Mouse (Mus musculus): Measurements from ENCODE around the gene Nacc2. TPM values are rescaled to one million over a fixed set of nuclear protein-coding genes. Genes with fewer than 3 reads are reported as not detected.

The Nacc2 gene
- polyA plus RNA-seq, 1 experiment from 2014 or later, result 2.5 TPM

DNA sequence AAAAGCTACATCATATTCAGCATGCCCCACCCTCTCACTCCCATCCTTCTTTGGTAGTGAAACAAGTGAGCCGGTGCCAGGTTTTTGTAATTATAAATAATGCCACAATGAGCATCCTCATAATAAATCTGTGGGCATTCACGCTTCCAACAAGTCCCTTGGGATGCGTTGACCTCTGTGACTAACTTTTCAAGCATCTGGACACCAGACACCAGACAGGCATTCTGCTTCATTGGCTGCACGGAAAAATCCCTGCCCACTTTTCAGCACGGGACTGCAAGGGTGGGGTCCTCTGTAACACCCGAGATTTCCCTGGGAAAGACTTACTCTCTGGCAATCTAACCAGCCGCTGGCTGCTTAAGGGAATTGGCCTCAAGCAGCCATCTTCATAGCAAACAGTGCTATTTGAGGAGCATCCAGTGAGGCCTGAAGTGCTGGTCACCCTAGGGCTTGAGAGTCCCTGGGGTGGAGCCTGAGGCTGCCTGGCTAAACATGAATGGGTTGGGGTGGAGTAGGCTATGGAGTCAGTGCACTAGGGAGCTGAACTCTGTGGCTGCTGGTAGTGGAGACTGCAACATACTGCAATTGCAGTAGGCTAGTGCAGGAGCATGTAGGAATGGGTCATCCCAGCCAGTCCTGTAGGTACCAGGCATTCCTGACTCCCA, 24.8 kb upstream of the Nacc2 start:
- no peak for DNase-seq
- no peak overlapping the region for H3K4me2 ChIP-seq
- 72% methylated on average over 7 of the region's 7 CpGs for WGBS (ENCODE audit: insufficient replicate concordance)
- no peak overlapping the region for H3K4me3 ChIP-seq (replicated peaks)
- no peaks in the 10 kb centered on the region for H3K27me3 ChIP-seq
- H3K9ac ChIP-seq, result no peak overlapping the region
- ATAC-seq (ENCODE audit: low read depth), result no peak
- H3K4me1 ChIP-seq (replicated peaks), result peaks cover 13% of the 10 kb centered on the region; the same call in 1 of the 2 replicates
- H3K9me3 ChIP-seq (replicated peaks), result no peaks in the 10 kb centered on the region
- H3K36me3 ChIP-seq, result peaks cover 6% of the 10 kb centered on the region
- H3K27ac ChIP-seq, result no peak overlapping the region

DNA sequence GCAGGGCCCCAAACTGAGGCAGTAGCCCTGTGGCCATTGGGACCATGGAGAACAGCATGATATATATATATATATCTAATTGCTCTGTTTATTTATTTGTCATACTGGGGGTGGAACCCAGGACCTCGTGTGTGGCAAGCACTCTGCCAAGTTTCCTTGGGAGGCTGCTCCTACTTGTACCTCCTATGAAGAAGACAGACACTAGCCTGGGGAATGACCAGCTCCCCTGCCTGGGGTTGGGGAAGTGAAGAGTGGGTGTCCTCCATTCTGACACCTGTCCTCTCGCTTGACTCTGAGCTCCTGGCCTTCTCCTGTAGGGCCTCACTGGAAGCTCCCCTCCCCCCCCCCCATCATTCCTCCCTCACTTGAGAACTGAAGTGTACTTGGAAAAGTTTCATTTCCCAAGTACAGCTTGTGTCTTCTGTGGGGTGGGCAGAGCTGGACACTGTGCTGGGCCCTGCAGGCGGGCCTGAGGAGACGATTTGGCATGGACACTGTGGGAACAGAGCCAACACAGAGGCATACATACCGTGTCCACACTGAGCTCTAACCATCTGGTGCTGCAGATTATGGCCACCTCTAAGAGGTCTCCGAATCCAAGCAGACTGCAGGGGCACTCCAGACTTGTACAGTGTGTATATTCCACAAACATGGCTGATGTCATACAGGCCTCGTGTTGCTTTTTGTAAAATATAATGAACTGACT, 23.5 kb upstream of the Nacc2 start:
- DNase-seq (no peak), ATAC-seq (ENCODE audit: low read depth) (no peak)
- H3K27me3 ChIP-seq, result no peaks in the 10 kb centered on the region
- H3K4me3 ChIP-seq (replicated peaks), result no peak overlapping the region
- H3K9me3 ChIP-seq (replicated peaks), result no peaks in the 10 kb centered on the region
- H3K36me3 ChIP-seq, result peaks cover 6% of the 10 kb centered on the region
- H3K27ac ChIP-seq, result no peak overlapping the region
- H3K4me1 ChIP-seq (replicated peaks), result peaks cover 8% of the 10 kb centered on the region
- WGBS (ENCODE audit: insufficient replicate concordance), result 63% methylated on average over 7 of the region's 7 CpGs
- H3K9ac ChIP-seq, result no peak overlapping the region
- no peak overlapping the region for H3K4me2 ChIP-seq

DNA sequence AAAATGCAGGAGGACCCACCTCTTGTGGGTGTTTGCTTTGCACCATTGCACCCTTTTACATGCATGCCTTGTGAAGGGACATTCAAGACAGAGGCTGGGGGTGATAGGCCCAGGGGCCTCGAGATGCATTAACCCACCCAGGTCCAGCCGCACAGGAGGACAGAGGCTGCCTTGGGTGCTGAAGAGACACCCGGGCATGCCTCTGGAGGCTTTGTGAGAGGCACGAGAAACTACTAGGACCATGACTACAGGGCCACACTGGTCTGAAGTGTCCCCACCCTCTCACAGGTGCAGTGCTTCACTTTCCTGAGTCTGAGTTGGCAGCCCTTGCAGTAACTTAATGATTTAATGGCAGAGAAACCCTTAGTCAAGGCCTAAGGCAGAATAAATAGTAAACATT, 22.1 kb upstream of the Nacc2 start:
- Histone ChIP-seq H3K27me3 (no peaks in the 10 kb centered on the region), H3K9ac (no peak overlapping the region), H3K4me2 (no peak overlapping the region), H3K9me3 (replicated peaks) (no peaks in the 10 kb centered on the region), H3K4me3 (replicated peaks) (no peak overlapping the region), H3K4me1 (replicated peaks) (peaks cover 14% of the 10 kb centered on the region), H3K27ac (no peak overlapping the region), H3K36me3 (peaks cover 6% of the 10 kb centered on the region)
- no peak for ATAC-seq (ENCODE audit: low read depth)
- DNase-seq, result no peak
- WGBS (ENCODE audit: insufficient replicate concordance), result 78% methylated on average over 4 of the region's 4 CpGs

DNA sequence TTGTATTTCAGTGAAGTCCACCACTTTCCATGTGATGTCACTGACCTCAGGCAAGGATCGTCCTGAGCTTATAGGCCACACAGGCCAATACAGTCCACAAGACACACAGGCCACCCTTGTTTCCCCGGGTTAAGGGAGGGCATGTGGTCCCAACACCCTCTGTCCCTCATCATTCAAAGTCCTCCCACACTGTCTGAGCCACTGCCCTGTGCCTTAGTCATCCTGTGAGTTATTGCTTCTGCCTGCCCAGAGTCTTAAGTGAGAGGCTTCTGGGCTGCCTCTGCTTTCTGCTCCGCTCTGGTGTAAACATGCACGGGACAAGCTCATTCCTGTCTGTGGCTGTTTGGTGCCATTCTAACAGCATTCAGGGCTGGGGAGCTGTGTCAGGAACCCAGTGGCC, 21.3 kb upstream of the Nacc2 start:
- H3K9me3 ChIP-seq (replicated peaks), result no peaks in the 10 kb centered on the region
- H3K4me3 ChIP-seq (replicated peaks), result no peak overlapping the region
- no peak for DNase-seq
- peaks cover 15% of the 10 kb centered on the region for H3K4me1 ChIP-seq (replicated peaks)
- H3K27ac ChIP-seq, result no peak overlapping the region
- H3K9ac ChIP-seq, result no peak overlapping the region
- no peak for ATAC-seq (ENCODE audit: low read depth)
- H3K4me2 ChIP-seq, result no peak overlapping the region
- WGBS (ENCODE audit: insufficient replicate concordance), result 70% methylated on average over 4 of the region's 4 CpGs
- no peaks in the 10 kb centered on the region for H3K27me3 ChIP-seq
- peaks cover 6% of the 10 kb centered on the region; the same call in 1 of the 2 replicates for H3K36me3 ChIP-seq

DNA sequence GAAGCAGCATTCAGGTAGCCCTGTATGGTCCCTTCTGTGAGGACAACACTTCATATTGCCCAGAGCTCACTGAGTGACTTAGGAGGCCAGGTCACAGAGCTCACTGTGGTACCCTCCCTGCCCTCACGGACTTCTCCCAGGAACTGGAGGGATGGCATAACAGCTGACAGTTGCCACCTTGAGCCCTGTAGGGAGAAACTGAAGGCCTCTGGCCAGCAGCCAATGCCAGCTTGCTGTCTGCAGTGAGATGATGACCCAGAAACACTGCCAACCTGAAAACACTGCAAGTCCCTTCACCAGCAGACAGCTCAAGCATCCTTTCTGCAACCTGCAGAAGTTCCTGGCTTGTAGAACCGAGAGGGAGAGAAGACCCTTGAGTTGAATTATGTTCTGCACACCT, 20.5 kb upstream of the Nacc2 start:
- 59% methylated on average over 2 of the region's 2 CpGs for WGBS (ENCODE audit: insufficient replicate concordance)
- ATAC-seq (ENCODE audit: low read depth), result no peak

DNA sequence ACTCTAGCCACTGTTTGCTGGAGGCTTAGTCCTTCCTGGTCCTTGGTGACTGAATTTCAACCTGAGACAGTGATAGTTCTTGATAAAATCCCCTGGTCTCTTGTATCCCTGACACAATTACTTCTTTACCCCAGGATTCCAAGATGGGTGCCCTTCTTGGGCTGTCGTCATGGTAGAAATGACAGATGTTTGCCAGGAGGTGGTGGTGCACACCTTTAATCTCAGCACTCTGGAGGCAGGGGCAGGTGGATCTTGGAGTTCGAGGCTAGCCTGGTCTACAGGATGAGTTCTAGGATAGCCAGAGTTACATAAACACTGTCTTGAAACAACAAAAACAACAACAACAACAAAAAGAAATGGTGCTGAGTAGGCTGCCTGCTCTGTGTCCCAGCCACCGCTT, 20.0 kb upstream of the Nacc2 start:
- Histone ChIP-seq H3K36me3 (peaks cover 6% of the 10 kb centered on the region; the same call in 1 of the 2 replicates), H3K9ac (no peak overlapping the region), H3K4me1 (replicated peaks) (peaks cover 29% of the 10 kb centered on the region), H3K9me3 (replicated peaks) (no peaks in the 10 kb centered on the region), H3K27ac (no peak overlapping the region), H3K27me3 (no peaks in the 10 kb centered on the region), H3K4me3 (replicated peaks) (no peak overlapping the region), H3K4me2 (no peak overlapping the region)
- ATAC-seq (ENCODE audit: low read depth) (no peak), DNase-seq (no peak)
- WGBS (ENCODE audit: insufficient replicate concordance), result 81% methylated on average over 3 of the region's 3 CpGs

More for the DNA sequence above, 20.5 kb upstream of the Nacc2 start:
- DNase-seq, result no peak
- Histone ChIP-seq H3K4me2 (no peak overlapping the region), H3K4me1 (replicated peaks) (peaks cover 23% of the 10 kb centered on the region), H3K27ac (no peak overlapping the region), H3K4me3 (replicated peaks) (no peak overlapping the region), H3K36me3 (peaks cover 6% of the 10 kb centered on the region; the same call in 1 of the 2 replicates), H3K27me3 (no peaks in the 10 kb centered on the region), H3K9ac (no peak overlapping the region), H3K9me3 (replicated peaks) (no peaks in the 10 kb centered on the region)

DNA sequence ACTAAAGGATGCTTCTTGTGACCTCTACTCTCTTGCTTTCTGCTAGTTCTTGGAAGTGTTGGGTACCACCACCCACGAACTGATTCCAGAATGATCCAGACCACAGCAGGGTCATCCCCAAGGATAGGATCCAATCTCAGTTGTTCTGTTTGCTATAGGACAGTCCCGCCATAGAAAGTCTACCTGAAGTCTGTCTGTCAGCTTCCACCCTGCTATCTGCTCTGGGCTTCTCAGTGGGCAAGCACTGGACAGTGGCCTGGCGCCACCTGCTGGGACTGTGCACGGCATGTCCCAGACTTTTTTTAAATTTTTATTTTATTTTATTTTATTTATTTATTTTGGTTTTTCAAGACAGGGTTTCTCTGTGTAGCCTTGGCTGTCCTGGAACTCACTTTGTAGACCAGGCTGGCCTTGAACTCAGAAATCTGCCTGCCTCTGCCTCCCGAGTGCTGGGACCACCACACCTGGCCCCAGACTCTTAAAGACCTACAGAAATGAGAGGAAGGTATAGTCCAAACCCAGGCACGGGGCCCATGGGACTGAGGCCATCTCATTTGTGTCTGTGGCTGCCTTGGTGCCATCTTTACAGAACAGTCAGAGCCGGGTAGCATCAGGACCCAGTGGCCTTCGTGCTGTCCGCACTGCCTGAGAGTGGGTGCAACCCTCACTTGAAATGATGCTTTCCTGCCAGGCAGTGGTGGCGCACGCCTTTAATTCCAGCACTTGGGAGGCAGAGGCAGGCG, 19.0 kb upstream of the Nacc2 start:
- peaks cover 16% of the 10 kb centered on the region for H3K36me3 ChIP-seq
- H3K9me3 ChIP-seq (replicated peaks), result no peaks in the 10 kb centered on the region
- 63% methylated on average over 12 of the region's 12 CpGs for WGBS (ENCODE audit: insufficient replicate concordance)
- no peak for DNase-seq
- peak overlapping the region; percentile 94 for H3K4me2 ChIP-seq
- H3K4me1 ChIP-seq (replicated peaks), result peaks cover 38% of the 10 kb centered on the region
- H3K9ac ChIP-seq, result no peak overlapping the region
- H3K27me3 ChIP-seq, result no peaks in the 10 kb centered on the region
- H3K27ac ChIP-seq, result 0 out of 2 replicates have a peak overlapping the region, but pooled peaks have one; percentile 93
- no peak overlapping the region for H3K4me3 ChIP-seq (replicated peaks)
- ATAC-seq (ENCODE audit: low read depth), result no peak

DNA sequence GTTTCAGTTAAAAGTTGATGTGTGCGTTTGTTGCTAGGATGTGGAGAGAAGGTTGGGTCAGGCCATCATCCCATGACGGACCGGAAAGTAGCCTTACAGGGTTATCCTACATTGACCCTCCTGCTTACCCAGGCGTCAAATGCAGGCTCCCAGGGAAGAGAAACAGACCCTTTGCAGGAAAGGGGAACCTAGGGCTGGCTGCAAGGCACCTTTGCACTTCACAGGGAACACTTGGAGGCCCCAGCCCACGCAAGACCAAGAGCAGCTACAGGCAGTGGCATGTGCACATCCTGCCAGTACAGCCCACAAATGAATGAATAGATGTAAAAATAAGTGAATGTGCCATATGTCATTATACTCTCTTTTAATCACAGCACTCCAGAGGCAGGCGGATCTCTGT, 17.9 kb upstream of the Nacc2 start:
- H3K4me2 ChIP-seq, result peak overlapping the region; percentile 94
- no peak for ATAC-seq (ENCODE audit: low read depth)
- H3K9ac ChIP-seq, result peak overlapping the region; percentile 95
- peak overlapping the region; percentile 93 for H3K27ac ChIP-seq
- peak overlapping the region; percentile 91 for H3K4me3 ChIP-seq (replicated peaks)
- H3K36me3 ChIP-seq, result peaks cover 25% of the 10 kb centered on the region
- 15% methylated on average over 6 of the region's 6 CpGs for WGBS (ENCODE audit: insufficient replicate concordance)
- H3K4me1 ChIP-seq (replicated peaks), result peaks cover 47% of the 10 kb centered on the region
- DNase-seq, result no peak
- H3K27me3 ChIP-seq, result no peaks in the 10 kb centered on the region
- H3K9me3 ChIP-seq (replicated peaks), result no peaks in the 10 kb centered on the region

DNA sequence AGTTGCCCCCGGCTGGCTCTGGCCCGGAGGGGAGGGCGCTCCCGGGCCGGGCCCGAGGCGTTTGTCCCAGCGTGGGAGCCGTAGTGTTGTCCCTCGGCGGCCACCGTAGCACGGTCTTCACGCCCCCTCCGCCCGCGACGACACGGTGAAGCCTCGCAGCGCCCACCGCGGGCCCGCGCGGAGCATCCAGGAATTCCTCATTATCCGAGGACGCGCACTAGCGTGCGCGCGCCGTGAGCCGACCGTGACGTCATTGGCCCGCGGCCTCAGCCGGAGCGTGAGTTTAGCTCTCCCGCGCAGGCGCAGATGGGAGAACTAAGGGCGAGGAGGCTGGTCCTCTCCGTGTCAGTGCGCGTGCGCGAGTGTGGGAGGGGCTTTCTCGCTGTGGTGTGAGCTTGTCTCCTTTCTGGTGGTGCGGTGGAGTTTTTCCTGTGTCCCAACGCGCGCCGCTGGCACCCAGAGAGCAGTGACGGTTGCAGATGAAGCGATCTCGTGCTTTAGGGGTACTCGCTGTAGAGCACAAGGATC, 17.3 kb upstream of the Nacc2 start:
- Histone ChIP-seq H3K9me3 (replicated peaks) (no peaks in the 10 kb centered on the region), H3K27ac (peak overlapping the region; percentile 93), H3K4me3 (replicated peaks) (peak overlapping the region; percentile 91), H3K4me2 (peak overlapping the region; percentile 94), H3K36me3 (peaks cover 31% of the 10 kb centered on the region), H3K4me1 (replicated peaks) (peaks cover 48% of the 10 kb centered on the region), H3K9ac (peak overlapping the region; percentile 95), H3K27me3 (no peaks in the 10 kb centered on the region)
- WGBS (ENCODE audit: insufficient replicate concordance), result 0% methylated on average over 58 of the region's 60 CpGs
- ATAC-seq (ENCODE audit: low read depth), result peak; percentile 83
- DNase-seq, result peak; percentile 100

DNA sequence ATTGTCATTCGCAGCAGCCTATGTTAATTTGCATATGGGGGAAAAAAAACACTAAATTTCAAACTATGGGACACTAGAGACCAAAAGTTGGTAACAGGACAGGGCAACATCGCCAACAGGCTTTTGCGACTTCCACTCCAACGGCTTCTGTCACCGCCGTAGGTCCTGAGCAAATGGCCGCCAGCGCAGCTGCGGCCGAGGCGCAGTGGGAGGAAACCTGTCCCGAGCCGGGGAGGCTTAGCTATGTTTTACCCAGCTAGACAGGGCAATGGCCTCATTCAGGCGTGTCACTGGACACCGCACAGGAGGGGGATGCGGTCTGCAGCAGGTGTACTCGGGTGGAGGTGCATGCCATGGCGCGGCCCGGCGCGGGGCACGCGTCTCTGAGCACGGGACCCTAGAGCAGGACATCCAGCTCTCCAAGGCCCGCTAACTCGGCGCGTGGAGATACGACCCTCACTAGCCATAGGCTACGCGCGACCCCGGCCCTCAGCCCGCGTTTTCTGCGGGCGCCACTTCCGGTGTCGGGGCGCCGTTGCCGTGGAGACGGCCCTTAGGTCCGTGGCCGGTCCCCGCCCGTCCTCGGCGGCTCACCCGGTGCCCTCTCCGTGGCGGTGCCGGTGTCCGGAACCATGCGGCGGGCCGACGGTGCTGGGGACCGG, 16.7 kb upstream of the Nacc2 start:
- H3K9ac ChIP-seq, result peak overlapping the region; percentile 95
- no peaks in the 10 kb centered on the region for H3K9me3 ChIP-seq (replicated peaks)
- WGBS (ENCODE audit: insufficient replicate concordance), result under 1% methylated on average over 60 of the region's 60 CpGs
- peaks cover 33% of the 10 kb centered on the region for H3K36me3 ChIP-seq
- peak overlapping the region; percentile 91 for H3K4me3 ChIP-seq (replicated peaks)
- no peaks in the 10 kb centered on the region for H3K27me3 ChIP-seq
- peak; percentile 65 for ATAC-seq (ENCODE audit: low read depth)
- H3K27ac ChIP-seq, result peak overlapping the region; percentile 93
- DNase-seq, result no peak
- H3K4me2 ChIP-seq, result peak overlapping the region; percentile 94
- peaks cover 55% of the 10 kb centered on the region for H3K4me1 ChIP-seq (replicated peaks)
